Mouse (Mus musculus) testis, postnatal 10 days (tissue): ENCODE results near the gene Sft2d2.

Experiments
- DNase-seq: peaks from one replicate; pipeline ENCODE4 v3.0.0; 2021; ENCODE audit warnings: low spot score

Sft2d2 gene

DNA sequence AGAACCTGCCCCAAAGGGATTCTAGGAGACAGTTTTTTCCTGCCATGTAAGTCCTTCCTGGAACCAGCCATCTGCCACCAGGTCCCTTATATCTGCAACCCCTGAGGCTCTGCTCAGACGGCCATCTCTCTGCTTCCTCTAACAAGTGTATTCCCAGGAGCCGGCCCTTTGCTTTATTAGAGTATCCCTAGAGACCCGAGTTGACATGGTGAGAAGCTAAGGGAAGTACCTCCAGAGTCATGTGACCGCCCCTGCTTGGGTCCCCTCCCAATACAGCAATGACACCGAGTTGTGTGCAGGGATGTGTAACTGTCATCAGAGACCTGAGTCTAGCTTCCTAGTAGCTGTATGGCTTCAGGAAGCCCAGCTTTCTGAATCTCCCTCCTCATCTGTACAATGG is 61.0 kb downstream of the Sft2d2 start:
- no peak for DNase-seq

DNA sequence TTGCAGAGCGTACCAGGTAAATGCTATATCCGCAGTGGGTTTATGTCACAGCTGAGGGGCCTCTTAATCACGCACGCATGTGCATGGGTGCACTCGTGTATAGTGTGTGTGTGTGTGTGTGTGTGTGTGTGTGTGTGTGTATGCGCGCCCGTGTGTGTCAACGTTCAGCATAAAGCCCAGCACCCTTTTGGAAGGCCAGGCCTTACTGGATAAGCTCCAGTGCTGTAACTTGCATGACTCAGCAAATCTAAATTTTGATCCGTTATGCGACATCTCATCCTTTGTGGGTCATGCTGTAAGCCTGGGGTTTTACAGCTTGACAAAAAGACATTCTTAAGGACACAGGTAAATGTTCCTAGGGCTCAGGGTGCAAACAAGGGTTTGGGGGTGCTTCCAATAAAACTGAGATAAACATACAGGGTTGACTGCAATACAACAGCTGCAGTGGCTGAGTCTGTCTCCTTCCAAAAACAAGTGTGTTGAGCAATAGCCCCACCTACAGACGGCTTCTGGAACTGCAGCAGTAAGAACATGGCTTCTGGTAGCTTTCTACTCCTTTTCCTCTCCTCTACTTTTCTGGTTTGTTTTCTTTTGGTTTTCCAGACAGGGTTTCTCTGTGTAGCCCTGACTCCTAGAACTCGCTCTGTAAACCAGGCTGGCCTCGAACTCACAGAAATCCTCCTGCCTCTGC is 61.9 kb downstream of the Sft2d2 start:
- peak; percentile 81 for DNase-seq

DNA sequence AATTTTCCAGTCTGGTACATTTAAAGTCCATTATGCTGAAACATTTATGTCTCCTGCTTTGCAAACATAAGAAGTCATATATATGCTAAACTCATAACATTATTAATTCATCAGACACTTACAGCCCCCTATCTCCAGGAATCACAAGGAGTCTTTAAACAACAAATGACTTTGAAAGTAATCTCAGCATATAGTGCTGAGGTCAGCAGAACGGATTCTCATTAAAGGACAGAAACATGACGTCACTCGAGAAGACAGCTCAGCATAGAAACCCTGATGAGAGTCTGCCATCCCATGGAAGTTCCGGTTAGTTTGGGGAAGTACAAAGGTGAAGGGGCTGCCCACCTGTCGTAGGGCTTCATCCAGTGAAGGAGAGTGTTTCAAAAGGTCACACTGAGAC is 64.7 kb downstream of the Sft2d2 start:
- no peak for DNase-seq
